In genomic region chr6:54042142-54042541, GRCm38 (mm10) we compare ENCODE assay signal across 11 mouse cellular contexts. TPM values are rescaled to one million over a fixed set of nuclear protein-coding genes. Genes with fewer than 3 reads are reported as not detected.
DNase-seq lines count a peak whose midpoint lies in the region; ATAC-seq and TF ChIP-seq lines count a peak whose summit lies in the region.
"Had no signal": no experiment of that assay in that cellular context is flagged by ENCODE, and none has a peak within 500 bp of the region (broad histone marks: within the 10 kb centered on the region; RNA-seq: fewer than 3 reads in every experiment).

No protein-coding gene starts in this region.

- H3K4me3 ChIP-seq in kidney, adult 2 months (ENCODE audit: insufficient read depth, low read depth, low read length), result no peak overlapping the region
- peak overlapping the region; percentile 79; the same call in 1 of the 2 replicates for H3K4me3 ChIP-seq in midbrain, embryonic 16.5 days (ENCODE audit: low read depth, low read length)
- H3K4me3 ChIP-seq: layer of hippocampus, adult 2 months had no signal

- intact Hi-C loops in left cerebral cortex, postnatal 25 days (cut with DNase I), result no loop called here

- H3K4me1 ChIP-seq in kidney, adult 2 months (ENCODE audit: control insufficient read depth, insufficient read depth, low read length), result peaks cover 14% of the 10 kb centered on the region
- H3K4me1 ChIP-seq in midbrain, embryonic 16.5 days (ENCODE audit: control insufficient read depth, insufficient read depth, low read length), result peaks cover 23% of the 10 kb centered on the region

- H3K9ac ChIP-seq in midbrain, embryonic 16.5 days (ENCODE audit: low read depth, low read length), result no peak overlapping the region

- no peak overlapping the region for H3K27ac ChIP-seq in kidney, adult 2 months (ENCODE audit: insufficient read depth, low read depth, low read length)
- H3K27ac ChIP-seq in midbrain, embryonic 16.5 days (ENCODE audit: low read length), result no peak overlapping the region
- H3K27ac ChIP-seq: layer of hippocampus, adult 2 months had no signal

- H3K36me3 ChIP-seq in kidney, adult 2 months (ENCODE audit: control insufficient read depth, insufficient read depth, low read length), result no peaks in the 10 kb centered on the region
- H3K36me3 ChIP-seq in midbrain, embryonic 16.5 days (ENCODE audit: control insufficient read depth, insufficient read depth, low read length), result no peaks in the 10 kb centered on the region

- ATAC-seq in midbrain, embryonic 16.5 days, result no peak

- WGBS in kidney, adult 2 months, result 44% methylated on average over 1 of the region's 1 CpGs
- 58% methylated on average over 1 of the region's 1 CpGs for WGBS in midbrain, embryonic 16.5 days

- H3K27me3 ChIP-seq in kidney, adult 2 months (replicated peaks; ENCODE audit: control insufficient read depth, insufficient read depth, low read length), result no peaks in the 10 kb centered on the region
- no peaks in the 10 kb centered on the region for H3K27me3 ChIP-seq in midbrain, embryonic 16.5 days (ENCODE audit: control insufficient read depth, insufficient read depth, low read depth, low read length)

- peak; percentile 73 for DNase-seq in kidney, adult 2 months
- no peak for DNase-seq in kidney, adult 11 months
- peak; percentile 60 to 65 for DNase-seq in adrenal gland, postnatal 36 days
- peak; percentile 69 to 75 for DNase-seq in cerebellum, postnatal 36 days
- DNase-seq in layer of hippocampus, adult 9-11 months, result no peak
- no peak for DNase-seq in left cerebral cortex, postnatal 25 days (ENCODE audit: low spot score in 2 of 2)
- DNase-seq in layer of hippocampus, adult 9-10 months (ENCODE audit: low spot score), result no peak
- DNase-seq: lung, postnatal 4 days had no signal

- peak overlapping the region; percentile 83 for H3K4me2 ChIP-seq in midbrain, embryonic 16.5 days (ENCODE audit: low read length)
- H3K4me2 ChIP-seq: liver, embryonic 11.5 days had no signal

- H3K9me3 ChIP-seq in midbrain, embryonic 16.5 days (replicated peaks; ENCODE audit: control insufficient read depth, low read length, poor library complexity, severe bottlenecking), result no peaks in the 10 kb centered on the region

- TF ChIP-seq POLR2A in kidney, adult 2 months (IDR thresholded peaks at IDR 0.05; ENCODE audit: low read depth, low read length), result no peak

- TF ChIP-seq CTCF in kidney, adult 2 months (conservative IDR thresholded peaks at IDR 0.05; ENCODE audit: insufficient read depth, insufficient read length, low read depth, low read length), result no peak

RNA-seq across cellular contexts. Expression of gene Chn2, which starts 2.8 kb away (rescaled TPM):
- polyA plus RNA-seq in kidney, adult 2 months (2012; rRNA removed), result 22.8 and 24.8 TPM in 2 replicates
- 10 to 100 TPM in 1 of 2 experiments, 1 to 10 TPM in 1; 5.5 to 15.6 TPM for total RNA-seq in adrenal gland, postnatal 36 days (2021)
- 29.2 and 32.4 TPM in 2 replicates for polyA plus RNA-seq in midbrain, embryonic 16.5 days (2015; fragmentation: Nextera tagmentation; extraction: Ambion mirVana)
- 10 to 100 TPM; 38.8 to 42.7 TPM for total RNA-seq in left cerebral cortex, postnatal 25 days (2021)

Comparison
In these comparisons a context has a peak if more than half of its experiments do, and no peak if none do; other contexts are left out.
1. DNase-seq: peak in kidney, adult 2 months (single experiment), adrenal gland, postnatal 36 days (2 of 2) and cerebellum, postnatal 36 days (2 of 2); none in kidney, adult 11 months (single experiment), layer of hippocampus, adult 9-11 months (single experiment), left cerebral cortex, postnatal 25 days (0 of 2) and layer of hippocampus, adult 9-10 months (single experiment).